Mouse (Mus musculus): ENCODE measurements at regions not wholly inside any gene's neighbourhood (a gene's known extent, or its start where the extent isn't known, plus 50 kb on each side); places are given as distances from the start of the nearest gene placed in this dataset.

- DNase-seq, result no peak
These were observed 239.6 kb downstream of the Qk start for GRCm38 (mm10) chr17:10079853-10080650.

- DNase-seq, result no peak
These were observed 240.9 kb downstream of the Qk start for GRCm38 (mm10) chr17:10078536-10079319.

- no peak for DNase-seq
These were observed 246.4 kb downstream of the Qk start for GRCm38 (mm10) chr17:10073301-10073700.

- DNase-seq, result no peak
These were observed 250.4 kb downstream of the Qk start for GRCm38 (mm10) chr17:10069251-10069650.

GRCm38 (mm10) chr17:10065131-10065530 lies 254.5 kb downstream of the Qk start:
- DNase-seq, result no peak

GRCm38 (mm10) chr17:10062546-10063100 lies 257.0 kb downstream of the Qk start:
- DNase-seq, result no peak

- no peak for DNase-seq
These were observed 261.9 kb downstream of the Qk start for GRCm38 (mm10) chr17:10057736-10058135.

- no peak for DNase-seq
These were observed 263.6 kb downstream of the Qk start for GRCm38 (mm10) chr17:10056096-10056495.

- DNase-seq, result no peak
These were observed 265.3 kb downstream of the Qk start for GRCm38 (mm10) chr17:10054375-10054774.

- DNase-seq, result no peak
These were observed 275.3 kb downstream of the Qk start for GRCm38 (mm10) chr17:10044336-10044735.

GRCm38 (mm10) chr17:10042042-10042652 lies 277.5 kb downstream of the Qk start:
- no peak for DNase-seq

- no peak for DNase-seq
These were observed 278.7 kb downstream of the Qk start for GRCm38 (mm10) chr17:10040951-10041359.

GRCm38 (mm10) chr17:10040375-10040774 lies 279.3 kb downstream of the Qk start:
- no peak for DNase-seq

GRCm38 (mm10) chr17:10037799-10038445 lies 281.7 kb downstream of the Qk start:
- DNase-seq, result no peak

- DNase-seq, result no peak
These were observed 286.1 kb downstream of the Qk start for GRCm38 (mm10) chr17:10033510-10033909.

GRCm38 (mm10) chr17:10031033-10031432 lies 288.6 kb downstream of the Qk start:
- no peak for DNase-seq

GRCm38 (mm10) chr17:10026770-10027169 lies 292.9 kb downstream of the Qk start:
- no peak for DNase-seq

GRCm38 (mm10) chr17:10025212-10025611 lies 294.4 kb downstream of the Qk start:
- DNase-seq, result no peak

- no peak for DNase-seq
These were observed 295.3 kb downstream of the Qk start for GRCm38 (mm10) chr17:10024323-10024722.

GRCm38 (mm10) chr17:10012161-10012560 lies 307.5 kb downstream of the Qk start:
- DNase-seq, result no peak

- no peak for DNase-seq
These were observed 307.9 kb downstream of the Qk start for GRCm38 (mm10) chr17:10011728-10012127.

GRCm38 (mm10) chr17:10001071-10001591 lies 318.5 kb downstream of the Qk start:
- no peak for DNase-seq

- DNase-seq, result no peak
These were observed 324.3 kb downstream of the Qk start for GRCm38 (mm10) chr17:9995321-9995720.

Data from cerebellum, postnatal 25 days (tissue).